Mouse (Mus musculus) kidney, postnatal 10 days (tissue): ENCODE measurements around the gene Nlgn1.
"Not testable (repeated sequence)": the region's sequence is repeated elsewhere in the genome, so short reads cannot be mapped to it uniquely, and the experiment has no call there.

Source experiments
- DNase-seq: peaks from one replicate; pipeline ENCODE4 v3.0.0; 2021; ENCODE audit warnings: mixed read lengths

Nlgn1 gene

DNA sequence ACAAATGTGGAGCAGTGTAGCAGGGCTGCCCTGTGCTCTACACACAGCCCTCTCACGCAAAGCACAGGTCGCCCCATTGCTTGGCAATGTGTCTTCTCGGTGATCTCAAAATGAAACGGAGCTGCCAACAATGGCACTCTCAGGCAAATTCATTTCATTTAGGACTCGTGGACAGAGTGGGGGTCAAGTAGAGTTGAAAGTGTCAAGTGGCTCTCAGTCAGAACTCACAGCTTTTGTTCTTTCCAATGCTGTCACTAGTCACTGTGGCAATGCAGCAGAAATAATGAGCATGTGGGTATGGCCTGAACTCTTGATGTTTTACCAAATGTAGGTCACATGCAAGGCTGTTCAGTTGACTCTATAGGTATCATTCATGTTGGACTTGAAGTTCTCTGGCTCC lies 756.7 kb downstream of the Nlgn1 start:
- DNase-seq = no peak

DNA sequence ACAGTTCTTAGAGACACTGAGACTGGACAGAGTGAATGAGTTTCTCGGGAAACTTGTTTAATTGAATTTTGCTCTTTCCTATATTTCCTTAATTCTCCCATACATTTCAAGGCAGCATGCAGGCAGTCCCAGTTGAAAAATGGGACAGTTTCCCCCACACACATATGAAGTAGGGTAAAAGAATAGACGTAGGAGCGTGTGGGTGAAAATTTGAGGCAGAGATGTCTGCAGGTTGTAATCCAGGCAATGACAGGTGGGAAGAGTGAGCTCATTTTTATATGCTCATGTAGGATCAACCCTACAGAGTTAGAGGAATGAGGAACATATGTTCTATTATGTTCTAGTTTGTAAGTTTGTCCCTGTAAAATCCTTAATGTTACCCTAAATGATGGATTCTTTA lies 757.4 kb downstream of the Nlgn1 start:
- no peak for DNase-seq

DNA sequence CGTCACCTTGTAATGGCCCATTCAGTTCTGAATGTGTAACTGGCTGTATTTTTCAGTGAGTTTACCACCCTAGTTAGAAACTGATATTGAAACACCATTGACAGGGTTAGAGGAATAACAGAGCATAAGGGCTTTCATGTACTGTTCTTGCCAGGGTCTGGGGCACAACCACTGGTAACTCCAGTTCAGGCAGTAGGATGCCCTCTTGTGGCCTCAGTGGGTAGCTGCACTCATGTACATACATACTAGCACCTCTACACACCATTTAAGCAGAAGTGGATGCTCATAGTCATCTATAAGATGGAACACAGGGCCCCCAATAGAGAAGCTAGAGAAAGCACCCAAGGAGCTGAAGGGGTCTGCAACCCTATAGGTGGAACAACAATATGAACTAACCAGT lies 773.7 kb downstream of the Nlgn1 start:
- not testable (repeated sequence) for DNase-seq

DNA sequence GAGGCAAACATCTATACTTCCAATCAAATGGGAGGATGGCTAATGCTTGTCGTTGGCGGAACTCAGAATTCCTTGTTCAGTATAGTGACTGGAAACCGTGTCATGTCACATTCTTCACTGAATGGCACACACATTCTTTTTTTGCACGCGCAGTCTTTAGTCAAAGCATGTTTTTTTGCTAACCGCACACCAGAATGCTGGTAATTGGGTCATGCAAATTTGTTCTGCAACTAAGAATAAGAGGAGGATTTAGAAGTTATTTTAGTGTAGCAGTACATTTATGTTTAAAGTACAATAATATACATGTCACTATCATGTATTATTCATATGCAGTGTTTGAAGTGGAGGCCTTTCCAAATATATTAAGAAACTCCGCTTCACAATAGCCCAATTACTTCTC lies 783.2 kb downstream of the Nlgn1 start:
- DNase-seq = not testable (repeated sequence)

DNA sequence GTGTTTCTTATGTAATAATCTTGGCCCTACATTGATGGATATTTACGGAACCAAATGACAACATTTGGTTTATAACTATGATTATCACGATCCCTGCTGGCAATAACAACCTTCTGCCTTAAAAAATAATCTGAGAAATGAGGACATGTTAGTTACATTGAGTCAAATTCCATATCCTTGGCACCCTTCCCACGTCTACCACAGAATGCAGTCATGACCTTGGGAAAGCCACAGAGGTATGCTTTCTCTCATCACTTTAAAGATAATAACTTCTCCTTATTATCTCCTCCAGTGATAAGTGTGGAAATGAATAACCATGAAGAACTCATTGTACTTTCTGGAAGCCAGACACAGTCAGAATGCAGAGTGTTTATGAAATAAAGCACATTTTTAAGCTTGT lies 808.0 kb downstream of the Nlgn1 start:
- not testable (repeated sequence) for DNase-seq

DNA sequence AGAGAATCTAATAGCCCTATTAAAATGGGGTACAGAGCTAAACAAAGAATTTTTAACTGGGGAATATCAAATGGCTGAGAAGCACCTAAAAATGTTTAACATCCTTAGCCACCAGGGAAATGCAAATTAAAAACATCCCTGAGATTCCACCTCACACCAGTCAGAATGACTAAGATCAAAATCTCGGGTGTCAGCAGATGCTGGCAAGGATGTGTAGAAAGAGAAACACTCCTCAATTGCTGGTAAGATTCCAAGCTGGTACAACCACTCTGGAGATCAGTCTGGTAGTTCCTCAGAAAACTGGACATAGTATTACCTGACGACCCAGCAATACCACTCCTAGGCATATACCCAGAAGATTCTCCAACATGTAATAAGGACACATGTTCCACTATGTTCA lies 869.2 kb downstream of the Nlgn1 start:
- DNase-seq = no peak

DNA sequence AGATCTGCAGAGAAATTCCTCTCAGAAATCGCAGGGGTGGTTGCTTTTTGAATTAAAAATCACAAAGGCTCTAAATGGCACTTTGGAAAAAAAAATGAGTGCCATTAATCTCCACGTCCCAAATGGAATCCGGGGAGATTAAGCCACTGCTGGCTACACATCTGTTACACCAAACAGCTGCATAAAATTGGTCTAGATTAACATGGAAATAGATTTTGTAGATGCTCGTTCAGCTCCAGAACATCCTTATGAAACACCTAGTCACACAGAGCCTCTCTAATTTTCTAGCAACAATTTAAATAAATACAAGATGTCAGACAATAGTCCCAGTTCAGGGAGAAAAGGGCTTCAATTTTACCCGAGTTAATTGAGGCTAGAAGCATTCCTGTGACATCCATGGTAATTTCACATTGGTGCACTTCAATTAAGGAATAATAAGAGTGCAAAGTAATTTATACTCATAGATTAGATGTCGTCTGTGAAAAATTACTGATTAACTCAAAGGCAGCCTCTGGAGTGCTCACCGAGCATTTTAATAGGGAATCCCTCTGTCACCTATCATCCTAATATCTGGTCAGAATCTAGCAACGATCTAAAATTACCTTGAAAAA lies 875.9 kb downstream of the Nlgn1 start:
- DNase-seq = no peak

DNA sequence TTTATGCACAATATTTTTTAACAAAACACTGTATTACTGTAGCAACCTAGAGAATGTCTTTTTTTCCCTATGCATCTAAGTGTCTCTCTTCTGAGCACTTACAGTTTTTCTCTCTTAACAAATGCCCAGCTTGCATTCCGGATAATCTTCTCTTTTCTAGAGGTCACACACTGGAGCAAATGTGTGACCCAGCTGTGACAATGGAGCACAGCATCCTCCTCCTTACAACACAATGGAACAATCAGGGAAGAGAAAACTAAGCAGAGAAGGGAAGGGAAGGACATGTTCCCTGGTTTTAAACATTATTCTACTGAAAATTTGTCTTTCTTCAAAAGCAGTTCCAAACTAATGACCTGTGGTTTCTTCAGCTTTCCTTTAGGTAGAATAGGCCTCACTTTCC lies 879.9 kb downstream of the Nlgn1 start:
- DNase-seq = no peak

DNA sequence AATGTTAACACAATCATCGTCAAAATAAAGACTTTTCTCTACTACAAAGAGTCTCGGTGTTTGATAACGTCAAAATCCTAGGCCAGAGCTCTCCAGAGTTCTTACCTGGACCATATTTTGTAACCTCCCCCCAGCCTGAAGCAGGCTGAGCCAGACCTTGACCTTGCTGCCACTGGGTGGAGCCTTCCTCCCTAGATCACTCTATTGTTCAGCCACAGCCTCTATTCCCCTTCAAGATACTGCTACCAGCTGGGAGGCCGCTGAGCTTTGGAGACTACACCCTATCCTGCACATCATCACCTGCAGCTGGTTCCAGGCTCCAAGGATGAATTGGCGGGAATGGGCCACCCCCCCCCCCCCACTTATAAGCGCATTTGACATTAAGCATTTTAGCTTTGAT lies 881.8 kb downstream of the Nlgn1 start:
- no peak for DNase-seq

DNA sequence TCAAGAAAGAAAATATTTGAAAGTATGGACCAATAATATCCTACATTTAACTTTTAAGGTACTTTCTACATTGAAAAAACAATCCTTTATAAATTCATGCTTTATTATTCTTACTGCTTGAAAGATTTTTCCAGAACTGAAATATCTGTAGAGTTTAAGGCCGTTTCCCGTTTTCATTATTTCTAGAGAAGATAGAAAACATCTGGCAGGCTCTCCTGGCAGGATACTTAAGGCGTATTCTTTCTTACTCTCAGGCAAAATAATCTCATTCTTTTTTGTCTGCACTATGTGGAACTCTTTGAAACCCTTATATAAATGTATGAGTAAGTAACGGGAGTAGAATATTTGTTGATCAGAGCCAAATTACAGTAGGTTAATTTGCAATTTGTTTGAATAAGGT lies 882.9 kb downstream of the Nlgn1 start:
- DNase-seq = no peak

DNA sequence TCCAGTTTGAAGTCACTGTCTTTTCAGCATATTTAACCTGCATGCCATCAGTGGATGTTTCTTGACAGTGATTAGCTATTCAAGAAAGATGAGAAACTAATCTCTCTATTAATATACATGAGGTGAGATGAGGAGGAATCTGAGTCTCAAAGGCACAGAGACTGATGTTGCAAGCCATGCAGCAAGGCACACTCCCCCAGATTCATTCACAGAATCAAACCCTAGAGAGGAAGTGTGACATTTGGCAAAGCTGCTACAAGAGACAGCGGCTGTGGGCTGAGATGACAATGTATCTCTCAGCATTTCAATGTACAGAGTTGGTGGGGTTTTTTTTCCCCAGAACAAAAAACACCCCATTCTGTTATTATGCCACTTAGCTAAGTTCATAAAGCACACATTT lies 885.1 kb downstream of the Nlgn1 start:
- DNase-seq = no peak

DNA sequence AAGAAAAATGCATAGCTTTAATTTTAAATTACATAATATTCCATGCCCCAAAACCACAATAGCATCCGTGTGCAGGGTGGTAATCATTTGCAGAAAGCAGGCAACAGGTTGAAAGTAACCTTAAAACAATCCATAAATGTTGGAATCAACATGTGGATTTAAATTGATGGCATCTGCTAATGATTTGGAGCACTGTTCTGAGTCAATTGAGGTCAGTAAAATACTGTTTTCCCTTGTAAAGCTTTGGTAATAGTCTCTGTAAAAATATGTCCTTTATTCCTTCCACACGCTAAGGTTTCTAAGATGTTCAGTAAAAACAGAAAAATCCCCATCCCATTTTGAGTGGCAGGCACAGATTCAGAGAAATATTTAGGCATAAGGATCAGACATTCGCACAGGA lies 888.6 kb downstream of the Nlgn1 start:
- DNase-seq = no peak

DNA sequence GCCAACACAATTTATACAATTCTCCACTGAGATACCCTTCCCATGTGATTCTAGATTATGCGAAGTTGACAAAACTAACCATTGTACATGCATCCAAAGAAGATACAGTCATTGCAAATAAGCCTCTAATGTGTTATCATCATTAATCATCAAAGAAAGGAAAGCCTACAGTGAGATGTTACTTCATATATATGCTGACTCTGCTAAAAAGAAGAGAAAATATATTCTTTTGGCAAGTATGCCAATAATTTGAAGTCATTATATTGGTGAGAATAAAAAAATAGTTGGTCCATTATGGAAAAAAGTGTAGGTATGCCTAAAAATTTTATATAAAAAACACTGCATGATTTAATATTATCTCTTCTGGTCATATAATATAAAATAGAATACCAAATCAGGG lies 889.6 kb downstream of the Nlgn1 start:
- DNase-seq = no peak

DNA sequence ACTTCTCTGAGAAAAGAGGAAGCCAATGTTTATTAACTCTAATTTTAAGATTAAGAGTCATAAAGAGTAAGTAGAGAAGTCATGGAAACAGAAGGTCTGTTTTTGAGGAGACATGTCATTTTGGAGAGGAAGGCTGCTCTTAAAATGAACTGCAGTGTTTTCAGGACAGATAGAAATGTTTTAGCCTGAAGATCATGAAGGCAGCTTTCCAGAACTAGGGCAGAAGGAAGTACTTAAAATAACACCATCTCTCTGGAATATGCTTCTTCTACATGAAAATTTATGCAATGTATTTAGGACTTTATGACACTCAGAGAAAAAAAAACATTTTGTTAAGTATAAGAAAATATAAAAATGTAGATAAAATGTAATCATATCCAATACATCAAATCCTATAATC lies 905.3 kb downstream of the Nlgn1 start:
- no peak for DNase-seq

DNA sequence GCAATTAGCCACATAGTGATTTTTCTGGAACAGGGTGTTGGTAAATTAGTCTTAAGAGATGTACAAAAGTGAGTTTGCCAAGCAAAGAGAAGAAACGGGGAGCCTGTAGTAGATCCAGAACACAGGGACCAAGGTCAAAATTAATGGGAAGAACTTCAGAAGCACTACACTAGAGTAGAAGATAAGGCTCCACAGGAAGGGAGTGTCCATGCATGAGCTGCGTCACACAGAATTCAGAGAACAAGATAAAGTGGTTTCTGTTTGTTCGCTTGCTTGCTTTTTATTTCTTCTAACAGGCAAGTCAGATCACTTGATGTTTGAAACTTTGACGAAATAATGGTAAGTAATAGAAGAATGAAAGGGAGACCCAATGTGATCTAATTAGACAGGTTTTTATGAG lies 920.3 kb downstream of the Nlgn1 start:
- DNase-seq = no peak
